Mouse (Mus musculus): ENCODE measurements around the gene B4galnt3.

DNA sequence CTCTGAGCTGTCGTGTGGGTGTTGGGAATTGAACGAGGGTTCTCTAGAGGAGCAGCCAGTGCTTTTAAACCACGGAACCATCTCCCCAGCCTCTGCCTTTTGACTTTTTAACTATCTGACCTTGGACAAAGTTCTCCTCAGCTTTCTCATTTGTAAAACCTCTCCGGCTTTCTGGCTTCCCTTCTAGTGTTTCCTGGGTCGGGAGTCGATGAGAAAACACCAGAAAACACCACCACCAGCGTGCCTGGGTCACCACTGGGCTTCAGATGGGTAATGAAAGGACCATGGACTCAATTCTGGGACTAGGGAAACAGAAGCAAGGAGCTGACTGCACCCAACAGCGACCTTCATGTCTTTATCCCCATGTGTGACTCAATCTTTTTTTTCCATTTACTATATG, 20.2 kb downstream of the B4galnt3 start:
- TF ChIP-seq POLR2A (IDR thresholded peaks at IDR 0.05; ENCODE audit: control insufficient read depth, extremely low read depth, insufficient read depth, low read length, poor library complexity) (no peak), CTCF (IDR thresholded peaks at IDR 0.05; ENCODE audit: borderline replicate concordance, control insufficient read depth, extremely low read depth, insufficient read depth, low read length, poor library complexity) (no peak)

All from thymus, adult 2 months (tissue).